Mouse (Mus musculus) limb, embryonic 13.5 days (tissue): ENCODE results near the gene Zfp709. TPM values are rescaled to one million over a fixed set of nuclear protein-coding genes. Genes with fewer than 3 reads are reported as not detected.
"Not testable (repeated sequence)": the region's sequence is repeated elsewhere in the genome, so short reads cannot be mapped to it uniquely, and the experiment has no call there.

Experiments
- ATAC-seq: fragments of 200-750 bp; cut with Nextera tagmentation; 2 replicates; pipeline ENCODE4 v1.8.0; 2017; ENCODE audit warnings: low read depth, moderate number of reproducible peaks, moderate TSS enrichment; ENCODE audit not compliant: low FRiP score
- H3K27ac ChIP-seq: fragments of 300-500 bp; sonication (generic); 2 replicates; pipeline ENCODE4 v1.5.1; 2015; ENCODE audit warnings: inconsistent platforms, mild to moderate bottlenecking, moderate library complexity
- H3K27me3 ChIP-seq: fragments of 300-500 bp; sonication (generic); 2 replicates; pipeline ENCODE4 v1.6.1; 2015; ENCODE audit warnings: mild to moderate bottlenecking, inconsistent platforms
- H3K36me3 ChIP-seq: fragments of 300-500 bp; sonication (generic); 2 replicates; pipeline ENCODE4 v1.6.1; 2015; ENCODE audit warnings: inconsistent platforms, mild to moderate bottlenecking, moderate library complexity
- H3K4me1 ChIP-seq: fragments of 300-500 bp; sonication (generic); 2 replicates; pipeline ENCODE4 v1.6.1; 2015; ENCODE audit warnings: inconsistent platforms
- H3K4me2 ChIP-seq: fragments of 300-500 bp; sonication (generic); replicated peaks from 2 replicates; pipeline ENCODE4 v1.6.1; 2015; ENCODE audit warnings: inconsistent platforms, mild to moderate bottlenecking, moderate library complexity
- H3K4me3 ChIP-seq: fragments of 300-500 bp; sonication (generic); 2 replicates; pipeline ENCODE4 v1.5.1; 2015; ENCODE audit warnings: moderate library complexity, mild to moderate bottlenecking, inconsistent platforms
- H3K9ac ChIP-seq: fragments of 300-500 bp; sonication (generic); 2 replicates; pipeline ENCODE4 v1.6.1; 2015; ENCODE audit warnings: mild to moderate bottlenecking, inconsistent platforms
- H3K9me3 ChIP-seq: fragments of 300-500 bp; sonication (generic); 2 replicates; pipeline ENCODE4 v1.6.1; 2016; ENCODE audit warnings: inconsistent platforms
- WGBS: fragments of 180-500 bp; shearing (Covaris S2); methylation state at CpG from one replicate; pipeline ENCODE4 v1.1.7; 2015; 5-methylcytosine and 5-hydroxymethylcytosine counted together
- polyA plus RNA-seq: library from polyadenylated mRNA; unstranded; fragments of >200 nt; fragmentation: Nextera tagmentation; extraction: Ambion mirVana; gene quantifications from 2 replicates; pipeline ENCODE4 v1.2.1, GENCODE M21; 2015

Zfp709 gene
- polyA plus RNA-seq, 1 experiment from 2014 or later: 7.9 TPM

GRCm38 (mm10) chr8:71862038-71862437 is 19.8 kb upstream of the Zfp709 start:
- ATAC-seq, H3K4me3 ChIP-seq, H3K9ac ChIP-seq, H3K27me3 ChIP-seq, H3K36me3 ChIP-seq, H3K4me1 ChIP-seq, H3K4me2 ChIP-seq, H3K9me3 ChIP-seq, H3K27ac ChIP-seq: not testable (repeated sequence)

GRCm38 (mm10) chr8:71900666-71901065 is 18.8 kb downstream of the Zfp709 start:
- not testable (repeated sequence) for H3K27ac ChIP-seq, H3K36me3 ChIP-seq, H3K27me3 ChIP-seq, H3K4me3 ChIP-seq, H3K4me1 ChIP-seq, H3K4me2 ChIP-seq, H3K9ac ChIP-seq, ATAC-seq, H3K9me3 ChIP-seq
- 46% methylated on average over 11 of the region's 11 CpGs for WGBS

- not testable (repeated sequence) for H3K4me2 ChIP-seq, H3K36me3 ChIP-seq, ATAC-seq, H3K9me3 ChIP-seq, H3K4me3 ChIP-seq, H3K9ac ChIP-seq, H3K27ac ChIP-seq, H3K27me3 ChIP-seq, H3K4me1 ChIP-seq
- WGBS: 55% methylated on average over 1 of the region's 1 CpGs
These were observed 21.3 kb downstream of the Zfp709 start for GRCm38 (mm10) chr8:71903084-71903483.

- no peaks in the 10 kb centered on the region for H3K4me1 ChIP-seq
- no peak overlapping the region for H3K27ac ChIP-seq
- no peaks in the 10 kb centered on the region for H3K9me3 ChIP-seq
- no peaks in the 10 kb centered on the region for H3K27me3 ChIP-seq
- no peak overlapping the region for H3K4me3 ChIP-seq
- ATAC-seq: no peak
- H3K4me2 ChIP-seq: no peak overlapping the region
- 93% methylated on average over 1 of the region's 1 CpGs for WGBS
- no peaks in the 10 kb centered on the region for H3K36me3 ChIP-seq
- no peak overlapping the region for H3K9ac ChIP-seq
These were observed 25.0 kb downstream of the Zfp709 start for GRCm38 (mm10) chr8:71906809-71907208.

- H3K9ac ChIP-seq: no peak overlapping the region
- no peak for ATAC-seq
- WGBS: 92% methylated on average over 5 of the region's 5 CpGs
These were observed 26.0 kb downstream of the Zfp709 start for GRCm38 (mm10) chr8:71907798-71908257.

GRCm38 (mm10) chr8:71908309-71909261 is 26.8 kb downstream of the Zfp709 start, which contains the start of the genes Zfp882 and Zfp617:
Zfp882 (plus strand) TSS chr8:71908608.
Zfp617 (plus strand) TSS chr8:71908635.
- Histone ChIP-seq H3K27ac (peak within 1 kb of the TSS; percentile 98), H3K9me3 (no peaks in the 10 kb centered on the region), H3K36me3 (peaks cover 6% of the 10 kb centered on the region), H3K4me2 (peak within 1 kb of the TSS; percentile 65), H3K4me1 (no peaks in the 10 kb centered on the region), H3K9ac (peak within 1 kb of the TSS; percentile 88), H3K4me3 (peak within 1 kb of the TSS; percentile 74), H3K27me3 (no peaks in the 10 kb centered on the region)
- WGBS: 8% methylated on average over 47 of the region's 47 CpGs
- ATAC-seq: peak; percentile 95

More at GRCm38 (mm10) chr8:71907798-71908257, 26.0 kb downstream of the Zfp709 start:
- Histone ChIP-seq H3K4me1 (no peaks in the 10 kb centered on the region), H3K4me2 (peak overlapping the region; percentile 65), H3K4me3 (peak overlapping the region; percentile 74), H3K36me3 (0 out of 2 replicates have a peak, but pooled peaks cover under 1% of the 10 kb centered on the region), H3K27me3 (no peaks in the 10 kb centered on the region), H3K27ac (peak overlapping the region; percentile 98), H3K9me3 (no peaks in the 10 kb centered on the region)

GRCm38 (mm10) chr8:71912286-71912685 is 30.5 kb downstream of the Zfp709 start:
- ATAC-seq: no peak
- no peak overlapping the region for H3K27ac ChIP-seq
- 94% methylated on average over 2 of the region's 2 CpGs for WGBS
- no peaks in the 10 kb centered on the region for H3K27me3 ChIP-seq
- H3K9ac ChIP-seq: no peak overlapping the region
- H3K36me3 ChIP-seq: peaks cover 38% of the 10 kb centered on the region
- H3K9me3 ChIP-seq: no peaks in the 10 kb centered on the region
- H3K4me1 ChIP-seq: no peaks in the 10 kb centered on the region
- no peak overlapping the region for H3K4me2 ChIP-seq
- H3K4me3 ChIP-seq: no peak overlapping the region

GRCm38 (mm10) chr8:71922567-71923401 is 41.0 kb downstream of the Zfp709 start:
- peak overlapping the region; percentile 77 for H3K4me2 ChIP-seq
- no peaks in the 10 kb centered on the region for H3K27me3 ChIP-seq
- WGBS: under 1% methylated on average over 57 of the region's 57 CpGs
- ATAC-seq: peak; percentile 99
- peak overlapping the region; percentile 98 for H3K27ac ChIP-seq
- H3K4me3 ChIP-seq: peak overlapping the region; percentile 80
- peaks cover 24% of the 10 kb centered on the region for H3K36me3 ChIP-seq
- no peaks in the 10 kb centered on the region for H3K9me3 ChIP-seq
- H3K4me1 ChIP-seq: peaks cover 9% of the 10 kb centered on the region
- H3K9ac ChIP-seq: peak overlapping the region; percentile 94

GRCm38 (mm10) chr8:71925791-71926190 is 44.0 kb downstream of the Zfp709 start:
- no peak overlapping the region for H3K9ac ChIP-seq
- H3K27me3 ChIP-seq: no peaks in the 10 kb centered on the region
- no peak overlapping the region for H3K4me3 ChIP-seq
- H3K36me3 ChIP-seq: peaks cover 38% of the 10 kb centered on the region
- H3K27ac ChIP-seq: no peak overlapping the region
- WGBS: 94% methylated on average over 5 of the region's 5 CpGs
- no peak for ATAC-seq
- no peak overlapping the region for H3K4me2 ChIP-seq
- peaks cover 9% of the 10 kb centered on the region for H3K4me1 ChIP-seq
- no peaks in the 10 kb centered on the region; the same call in 1 of the 2 replicates for H3K9me3 ChIP-seq

- no peak overlapping the region for H3K4me3 ChIP-seq
- no peaks in the 10 kb centered on the region for H3K27me3 ChIP-seq
- H3K36me3 ChIP-seq: peaks cover 46% of the 10 kb centered on the region
- ATAC-seq: no peak
- no peak overlapping the region for H3K4me2 ChIP-seq
- H3K9ac ChIP-seq: no peak overlapping the region
- H3K4me1 ChIP-seq: peaks cover 9% of the 10 kb centered on the region
- no peak overlapping the region for H3K27ac ChIP-seq
- peaks cover 6% of the 10 kb centered on the region; the same call in 1 of the 2 replicates for H3K9me3 ChIP-seq
- 96% methylated on average over 3 of the region's 3 CpGs for WGBS
These were observed 44.7 kb downstream of the Zfp709 start for GRCm38 (mm10) chr8:71926551-71926950.

GRCm38 (mm10) chr8:71927779-71928178 is 46.0 kb downstream of the Zfp709 start:
- Histone ChIP-seq H3K9me3 (peaks cover 7% of the 10 kb centered on the region; the same call in 1 of the 2 replicates), H3K27ac (no peak overlapping the region), H3K4me3 (no peak overlapping the region), H3K9ac (no peak overlapping the region), H3K4me1 (peaks cover 9% of the 10 kb centered on the region), H3K36me3 (peaks cover 50% of the 10 kb centered on the region), H3K27me3 (no peaks in the 10 kb centered on the region), H3K4me2 (no peak overlapping the region)
- ATAC-seq: no peak

GRCm38 (mm10) chr8:71938037-71938436 is 56.2 kb downstream of the Zfp709 start:
- not testable (repeated sequence) for H3K9ac ChIP-seq, ATAC-seq, H3K4me1 ChIP-seq, H3K27me3 ChIP-seq, H3K4me2 ChIP-seq, H3K27ac ChIP-seq, H3K4me3 ChIP-seq
- peaks cover 12% of the 10 kb centered on the region for H3K36me3 ChIP-seq
- WGBS: 88% methylated on average over 2 of the region's 2 CpGs
- H3K9me3 ChIP-seq: peaks cover 11% of the 10 kb centered on the region
